9 mouse cellular contexts compared by ENCODE assay signal in genomic region chr10:78298651-78299644, GRCm38 (mm10). TPM values are rescaled to one million over a fixed set of nuclear protein-coding genes. Genes with fewer than 3 reads are reported as not detected.
DNase-seq lines count a peak whose midpoint lies in the region; ATAC-seq and TF ChIP-seq lines count a peak whose summit lies in the region.
"Had no signal": no experiment of that assay in that cellular context is flagged by ENCODE, and none has a peak within 500 bp of the region (broad histone marks: within the 10 kb centered on the region; RNA-seq: fewer than 3 reads in every experiment).

No protein-coding gene starts in this region.

- no peak overlapping the region for H3K9ac ChIP-seq in embryonic facial prominence, embryonic 13.5 days
- H3K9ac ChIP-seq in kidney, postnatal 0 days (ENCODE audit: low read depth, low read length) = no peak overlapping the region
- H3K9ac ChIP-seq in embryonic facial prominence, embryonic 14.5 days (ENCODE audit: low read depth, low read length) = no peak overlapping the region

- H3K27me3 ChIP-seq in embryonic facial prominence, embryonic 13.5 days = no peaks in the 10 kb centered on the region
- no peaks in the 10 kb centered on the region for H3K27me3 ChIP-seq in embryonic facial prominence, embryonic 10.5 days (replicated peaks; ENCODE audit: low read depth, poor library complexity, severe bottlenecking)
- no peaks in the 10 kb centered on the region for H3K27me3 ChIP-seq in kidney, postnatal 0 days (ENCODE audit: insufficient read depth, low read length)
- H3K27me3 ChIP-seq in embryonic facial prominence, embryonic 14.5 days (replicated peaks; ENCODE audit: control insufficient read depth, insufficient read depth, low read length) = no peaks in the 10 kb centered on the region
- H3K27me3 ChIP-seq in splenic B cell, adult 2 months (ENCODE audit: control insufficient read depth, insufficient read depth, low read length, poor library complexity, severe bottlenecking) = no peaks in the 10 kb centered on the region

- peak overlapping the region; percentile 83 for H3K27ac ChIP-seq in embryonic facial prominence, embryonic 13.5 days
- no peak overlapping the region for H3K27ac ChIP-seq in embryonic facial prominence, embryonic 10.5 days (replicated peaks)
- peak overlapping the region; percentile 90 for H3K27ac ChIP-seq in kidney, postnatal 0 days
- peak overlapping the region; percentile 87 for H3K27ac ChIP-seq in embryonic facial prominence, embryonic 14.5 days (replicated peaks; ENCODE audit: low read depth, low read length)

- peaks cover 30% of the 10 kb centered on the region for H3K4me1 ChIP-seq in embryonic facial prominence, embryonic 13.5 days
- H3K4me1 ChIP-seq in embryonic facial prominence, embryonic 10.5 days = peaks cover 28% of the 10 kb centered on the region
- H3K4me1 ChIP-seq in kidney, postnatal 0 days (replicated peaks; ENCODE audit: insufficient read depth, low read length) = peaks cover 26% of the 10 kb centered on the region
- H3K4me1 ChIP-seq in embryonic facial prominence, embryonic 14.5 days (ENCODE audit: control insufficient read depth, insufficient read depth, low read length) = peaks cover 14% of the 10 kb centered on the region; the same call in 1 of the 2 replicates

- no peaks in the 10 kb centered on the region for H3K9me3 ChIP-seq in embryonic facial prominence, embryonic 13.5 days
- no peaks in the 10 kb centered on the region for H3K9me3 ChIP-seq in embryonic facial prominence, embryonic 10.5 days
- H3K9me3 ChIP-seq in kidney, postnatal 0 days (replicated peaks; ENCODE audit: low read length) = no peaks in the 10 kb centered on the region
- H3K9me3 ChIP-seq in embryonic facial prominence, embryonic 14.5 days (ENCODE audit: control insufficient read depth, low read length) = no peaks in the 10 kb centered on the region

- no peak for ATAC-seq in embryonic facial prominence, embryonic 13.5 days (ENCODE audit: insufficient number of reproducible peaks, insufficient read depth, low FRiP score, low TSS enrichment, low read depth)
- ATAC-seq in kidney, postnatal 0 days (replicated peaks; ENCODE audit: low FRiP score, low read depth) = no peak
- ATAC-seq in embryonic facial prominence, embryonic 14.5 days (ENCODE audit: low read depth) = no peak
- ATAC-seq: forebrain, embryonic 14.5 days had no signal

- H3K4me3 ChIP-seq in embryonic facial prominence, embryonic 13.5 days = no peak overlapping the region
- no peak overlapping the region for H3K4me3 ChIP-seq in embryonic facial prominence, embryonic 10.5 days
- no peak overlapping the region for H3K4me3 ChIP-seq in kidney, postnatal 0 days (replicated peaks; ENCODE audit: low read depth, low read length)
- no peak overlapping the region for H3K4me3 ChIP-seq in embryonic facial prominence, embryonic 14.5 days (ENCODE audit: low read depth, low read length)

- H3K4me2 ChIP-seq in embryonic facial prominence, embryonic 13.5 days = no peak overlapping the region
- H3K4me2 ChIP-seq in kidney, postnatal 0 days (ENCODE audit: low read length) = no peak overlapping the region
- H3K4me2 ChIP-seq in embryonic facial prominence, embryonic 14.5 days (ENCODE audit: low read depth, low read length) = no peak overlapping the region

- H3K36me3 ChIP-seq in embryonic facial prominence, embryonic 13.5 days = peaks cover 8% of the 10 kb centered on the region; the same call in 1 of the 2 replicates
- H3K36me3 ChIP-seq in embryonic facial prominence, embryonic 10.5 days (replicated peaks) = peaks cover 14% of the 10 kb centered on the region
- no peaks in the 10 kb centered on the region for H3K36me3 ChIP-seq in kidney, postnatal 0 days (ENCODE audit: insufficient read depth, low read length)
- peaks cover 9% of the 10 kb centered on the region; the same call in 1 of the 2 replicates for H3K36me3 ChIP-seq in embryonic facial prominence, embryonic 14.5 days (ENCODE audit: control insufficient read depth, insufficient read depth, low read length)
- no peaks in the 10 kb centered on the region for H3K36me3 ChIP-seq in splenic B cell, adult 2 months (ENCODE audit: control insufficient read depth, insufficient read depth, low read length, poor library complexity, severe bottlenecking)

- no peak for DNase-seq in embryonic facial prominence, embryonic 10.5 days (ENCODE audit: low spot score)
- no peak for DNase-seq in kidney, postnatal 0 days (ENCODE audit: low spot score)
- no peak for DNase-seq in kidney, postnatal 14 days
- DNase-seq in embryonic facial prominence, embryonic 14.5 days (ENCODE audit: low spot score) = no peak
- DNase-seq in splenic B cell, adult 2 months (ENCODE audit: low read depth, low spot score) = peak; percentile 77
- no peak for DNase-seq in frontal cortex, adult 2 months (ENCODE audit: extremely low spot score in 1 of 2, low spot score in 1 of 2)
- DNase-seq in frontal cortex, postnatal 36 days (ENCODE audit: low spot score in 2 of 2) = no peak

- no peak for TF ChIP-seq CTCF in kidney, postnatal 0 days (IDR thresholded peaks at IDR 0.05; ENCODE audit: low read depth)

- WGBS in embryonic facial prominence, embryonic 13.5 days = 90% methylated on average over 8 of the region's 8 CpGs
- 88% methylated on average over 8 of the region's 8 CpGs for WGBS in embryonic facial prominence, embryonic 10.5 days
- WGBS in kidney, postnatal 0 days = 85% methylated on average over 8 of the region's 8 CpGs
- 82% methylated on average over 8 of the region's 8 CpGs for WGBS in embryonic facial prominence, embryonic 14.5 days

RNA-seq across cellular contexts. Expression of gene Agpat3, which starts 53.3 kb away (rescaled TPM):
- polyA plus RNA-seq in embryonic facial prominence, embryonic 13.5 days (2015; fragmentation: Nextera tagmentation; extraction: Ambion mirVana) = 51.9 and 57.5 TPM in 2 replicates
- polyA plus RNA-seq in embryonic facial prominence, embryonic 10.5 days (2016; fragmentation: Nextera tagmentation; extraction: Ambion mirVana) = 32.8 and 39.8 TPM in 2 replicates
- polyA plus RNA-seq in kidney, postnatal 0 days (2015; fragmentation: Nextera tagmentation; extraction: Ambion mirVana) = 140 and 144 TPM in 2 replicates
- polyA plus RNA-seq in embryonic facial prominence, embryonic 14.5 days (2014; fragmentation: Nextera tagmentation; extraction: Ambion mirVana) = 83.2 and 86.1 TPM in 2 replicates
- 218 and 220 TPM in 2 replicates for polyA plus RNA-seq in frontal cortex, adult 2 months (2012; rRNA removed)

RNA-seq across cellular contexts. Expression of gene Trappc10, which starts 54.5 kb away (rescaled TPM):
- 12.0 and 14.5 TPM in 2 replicates for polyA plus RNA-seq in embryonic facial prominence, embryonic 13.5 days (2015; fragmentation: Nextera tagmentation; extraction: Ambion mirVana)
- 8.1 and 10.2 TPM in 2 replicates for polyA plus RNA-seq in embryonic facial prominence, embryonic 10.5 days (2016; fragmentation: Nextera tagmentation; extraction: Ambion mirVana)
- polyA plus RNA-seq in kidney, postnatal 0 days (2015; fragmentation: Nextera tagmentation; extraction: Ambion mirVana) = 17.9 and 21.9 TPM in 2 replicates
- 16.4 and 17.4 TPM in 2 replicates for polyA plus RNA-seq in embryonic facial prominence, embryonic 14.5 days (2014; fragmentation: Nextera tagmentation; extraction: Ambion mirVana)
- 53.7 and 63.0 TPM in 2 replicates for polyA plus RNA-seq in frontal cortex, adult 2 months (2012; rRNA removed)
